Mouse (Mus musculus) liver, postnatal 0 days (tissue): ENCODE results near the gene Efemp1. TPM values are rescaled to one million over a fixed set of nuclear protein-coding genes. Genes with fewer than 3 reads are reported as not detected.

Source experiments
- ATAC-seq: fragments of 200-750 bp; cut with Nextera tagmentation; 2 replicates; pipeline ENCODE4 v1.8.0; 2017; ENCODE audit warnings: mild to moderate bottlenecking, moderate library complexity
- DNase-seq: peaks from one replicate; pipeline ENCODE4 v3.0.0-alpha.2; 2016
- H3K27ac ChIP-seq: fragments of 300-500 bp; sonication (generic); 2 replicates; pipeline ENCODE4 v1.5.1; 2014; ENCODE audit warnings: antibody characterized with exemption, moderate library complexity, mild to moderate bottlenecking, low read depth
- H3K27me3 ChIP-seq: fragments of 300-500 bp; sonication (generic); 2 replicates; pipeline ENCODE4 v1.6.1; 2014; ENCODE audit warnings: low read length, control low read depth, mixed read lengths; ENCODE audit not compliant: insufficient read depth
- H3K36me3 ChIP-seq: fragments of 300-500 bp; sonication (generic); replicated peaks from 2 replicates; pipeline ENCODE4 v1.6.1; 2014; ENCODE audit warnings: mild to moderate bottlenecking, control low read depth, low read length, moderate library complexity, mixed read lengths; ENCODE audit not compliant: insufficient read depth
- H3K4me1 ChIP-seq: fragments of 300-500 bp; sonication (generic); 2 replicates; pipeline ENCODE4 v1.6.1; 2014; ENCODE audit warnings: antibody characterized with exemption, mild to moderate bottlenecking, control low read depth; ENCODE audit not compliant: insufficient read depth
- H3K4me2 ChIP-seq: fragments of 300-500 bp; sonication (generic); 2 replicates; pipeline ENCODE4 v1.6.1; 2014; ENCODE audit warnings: low read depth, mild to moderate bottlenecking, low read length, moderate library complexity, mixed read lengths
- H3K4me3 ChIP-seq: fragments of 300-500 bp; sonication (generic); 2 replicates; pipeline ENCODE4 v1.5.1; 2014; ENCODE audit warnings: low read depth, low read length
- H3K9ac ChIP-seq: fragments of 300-500 bp; sonication (generic); replicated peaks from 2 replicates; pipeline ENCODE4 v1.6.1; 2014; ENCODE audit warnings: mild to moderate bottlenecking, moderate library complexity
- H3K9me3 ChIP-seq: fragments of 300-500 bp; sonication (generic); 2 replicates; pipeline ENCODE4 v1.6.1; 2016; ENCODE audit warnings: mild to moderate bottlenecking, control low read depth, low read length, mixed read lengths
- CTCF ChIP-seq: sonication (generic); IDR thresholded peaks from 2 replicates; pipeline ENCODE4 v1.5.1; 2016; ENCODE audit warnings: antibody characterized with exemption, low read depth
- EP300 ChIP-seq: IDR thresholded peaks from 2 replicates; pipeline ENCODE4 v1.6.1; 2016; ENCODE audit warnings: antibody characterized with exemption, low read depth, mild to moderate bottlenecking
- WGBS: fragments of 180-500 bp; shearing (Covaris S2); extraction: QIAGEN DNeasy Blood & Tissue Kit; methylation state at CpG from one replicate; pipeline ENCODE4 v1.1.7; 2014; ENCODE audit not compliant: insufficient replicate concordance; 5-methylcytosine and 5-hydroxymethylcytosine counted together
- polyA plus RNA-seq: library from polyadenylated mRNA; unstranded; fragments of >200 nt; fragmentation: Nextera tagmentation; extraction: Ambion mirVana; gene quantifications from 2 replicates; pipeline ENCODE4 v1.2.1, GENCODE M21; 2015

The Efemp1 gene
- 2.3 and 2.5 TPM in 2 replicates for polyA plus RNA-seq

DNA sequence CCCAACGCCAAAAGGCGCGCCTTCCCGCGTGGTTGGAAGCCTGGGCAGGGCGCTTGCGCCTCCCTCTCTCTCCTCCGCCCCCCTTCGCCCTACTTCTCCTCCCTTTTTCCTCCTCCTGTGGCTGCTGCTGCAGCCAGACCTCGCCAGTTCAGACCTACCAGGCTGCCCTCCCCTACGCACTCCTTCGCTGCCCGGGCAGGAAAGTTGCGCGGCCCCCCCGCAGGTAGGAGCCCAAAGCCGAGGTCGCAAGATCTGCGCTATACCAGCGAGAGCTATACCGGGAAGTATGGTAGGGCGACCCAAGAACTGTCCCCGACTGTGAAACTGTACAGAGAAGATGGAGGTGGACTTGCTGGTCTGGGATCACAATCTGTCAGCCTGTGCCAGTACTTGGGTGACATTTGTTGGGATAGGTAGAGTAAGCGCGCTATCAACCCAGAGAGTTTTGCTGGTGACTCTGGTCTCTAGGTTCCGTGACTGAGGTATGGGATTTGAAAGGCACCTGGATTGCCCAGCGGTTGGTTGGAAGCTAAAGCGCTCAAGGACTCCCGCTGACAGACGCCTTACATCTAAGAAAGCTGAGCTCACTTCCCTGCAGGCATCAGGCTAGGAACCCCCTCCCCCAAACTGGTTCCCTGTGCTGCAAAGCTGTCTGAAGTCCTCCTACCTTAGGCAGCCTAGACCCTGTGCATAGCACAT, at the start of gene Efemp1:
Efemp1 (plus strand) TSS at position 103 of the 699 bp plus-strand sequence.
- Histone ChIP-seq H3K9me3 (no peaks in the 10 kb centered on the region), H3K9ac (no peak within 1 kb of the TSS), H3K27me3 (peaks cover 8% of the 10 kb centered on the region; the same call in 1 of the 2 replicates), H3K4me3 (peak within 1 kb of the TSS; percentile 28), H3K36me3 (no peaks in the 10 kb centered on the region), H3K4me1 (no peaks in the 10 kb centered on the region), H3K27ac (no peak within 1 kb of the TSS), H3K4me2 (peak within 1 kb of the TSS; percentile 67)
- WGBS = 3% methylated on average over 30 of the region's 30 CpGs
- no peak for TF ChIP-seq CTCF
- ATAC-seq (no peak), DNase-seq (peak; percentile 14)

DNA sequence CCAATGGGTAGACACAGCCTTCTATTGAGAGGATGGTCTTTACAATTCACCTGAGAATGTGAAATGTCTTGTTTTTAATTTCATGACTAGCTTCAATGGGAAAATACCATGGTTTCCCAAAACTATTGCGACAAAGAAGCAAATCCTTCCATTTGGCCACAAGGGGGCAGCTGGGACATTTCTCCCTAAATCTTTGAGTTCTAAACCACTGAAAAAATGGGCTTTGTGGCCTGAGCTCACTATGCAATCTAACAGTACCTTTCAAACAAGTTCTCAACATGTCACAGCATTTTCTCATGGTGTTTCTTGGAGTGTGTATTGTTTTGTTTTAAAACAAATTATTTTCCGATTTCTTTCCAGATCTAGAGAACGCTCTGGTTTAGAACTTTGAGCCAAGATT, 44.3 kb upstream of the Efemp1 start:
- no peaks in the 10 kb centered on the region for H3K4me1 ChIP-seq
- 59% methylated on average over 3 of the region's 3 CpGs for WGBS
- peak; percentile 56 for TF ChIP-seq CTCF
- no peak for TF ChIP-seq EP300
- no peak for DNase-seq
- no peaks in the 10 kb centered on the region for H3K9me3 ChIP-seq
- no peaks in the 10 kb centered on the region for H3K27me3 ChIP-seq
- H3K27ac ChIP-seq = no peak overlapping the region
- H3K9ac ChIP-seq = no peak overlapping the region
- no peak overlapping the region for H3K4me2 ChIP-seq
- no peak for ATAC-seq
- no peak overlapping the region for H3K4me3 ChIP-seq
- H3K36me3 ChIP-seq = no peaks in the 10 kb centered on the region

DNA sequence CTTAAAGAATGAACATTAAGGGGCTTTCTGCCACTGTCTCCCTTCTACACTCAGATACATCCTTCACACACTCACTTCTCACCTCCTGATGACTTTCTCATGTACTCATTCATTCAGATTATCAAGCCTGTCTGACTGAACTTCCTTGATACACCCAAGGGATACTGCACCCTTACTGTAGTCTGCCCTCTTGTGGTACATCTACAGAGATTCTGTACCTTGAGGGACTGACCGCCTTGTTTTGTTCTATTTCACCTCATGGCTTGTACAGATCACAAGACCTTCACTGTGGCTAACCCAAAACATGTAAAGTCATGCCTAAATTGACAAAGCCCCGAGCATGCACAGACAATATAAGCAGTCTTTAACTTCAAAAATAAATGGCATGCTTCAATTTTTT, 41.1 kb upstream of the Efemp1 start:
- DNase-seq (no peak), ATAC-seq (no peak; the same call in 1 of the 2 replicates)
- no peaks in the 10 kb centered on the region for H3K9me3 ChIP-seq
- no peak overlapping the region for H3K4me3 ChIP-seq
- no peaks in the 10 kb centered on the region for H3K4me1 ChIP-seq
- no peak overlapping the region for H3K4me2 ChIP-seq
- no peak overlapping the region for H3K27ac ChIP-seq
- no peaks in the 10 kb centered on the region for H3K27me3 ChIP-seq
- 62% methylated on average over 2 of the region's 2 CpGs for WGBS
- no peaks in the 10 kb centered on the region for H3K36me3 ChIP-seq
- TF ChIP-seq CTCF (peak; percentile 63), EP300 (no peak)
- H3K9ac ChIP-seq = no peak overlapping the region

GRCm38 (mm10) chr11:28812564-28812963, 40.4 kb upstream of the Efemp1 start:
- TF ChIP-seq CTCF (no peak), EP300 (no peak)
- Histone ChIP-seq H3K4me3 (no peak overlapping the region), H3K36me3 (no peaks in the 10 kb centered on the region), H3K9ac (no peak overlapping the region), H3K4me1 (no peaks in the 10 kb centered on the region), H3K27me3 (no peaks in the 10 kb centered on the region), H3K27ac (no peak overlapping the region), H3K4me2 (no peak overlapping the region), H3K9me3 (no peaks in the 10 kb centered on the region)
- DNase-seq (no peak), ATAC-seq (no peak)
- WGBS = 55% methylated on average over 2 of the region's 2 CpGs

- H3K36me3 ChIP-seq = no peaks in the 10 kb centered on the region
- H3K4me3 ChIP-seq = no peak overlapping the region
- H3K9me3 ChIP-seq = no peaks in the 10 kb centered on the region
- H3K4me2 ChIP-seq = no peak overlapping the region
- 73% methylated on average over 4 of the region's 4 CpGs for WGBS
- no peaks in the 10 kb centered on the region for H3K27me3 ChIP-seq
- H3K9ac ChIP-seq = no peak overlapping the region
- no peak for ATAC-seq
- H3K27ac ChIP-seq = no peak overlapping the region
- no peaks in the 10 kb centered on the region for H3K4me1 ChIP-seq
- no peak for DNase-seq
- no peak for TF ChIP-seq CTCF
- TF ChIP-seq EP300 = no peak
Measured at GRCm38 (mm10) chr11:28817405-28817804, 35.6 kb upstream of the Efemp1 start.

GRCm38 (mm10) chr11:28826950-28827349, 26.1 kb upstream of the Efemp1 start:
- H3K27ac ChIP-seq = no peak overlapping the region
- H3K4me3 ChIP-seq = no peak overlapping the region
- H3K27me3 ChIP-seq = no peaks in the 10 kb centered on the region
- no peaks in the 10 kb centered on the region for H3K36me3 ChIP-seq
- H3K9me3 ChIP-seq = no peaks in the 10 kb centered on the region
- H3K4me2 ChIP-seq = no peak overlapping the region
- no peak for DNase-seq
- ATAC-seq = no peak
- no peaks in the 10 kb centered on the region for H3K4me1 ChIP-seq
- 78% methylated on average over 2 of the region's 2 CpGs for WGBS
- H3K9ac ChIP-seq = no peak overlapping the region
- no peak for TF ChIP-seq CTCF
- TF ChIP-seq EP300 = no peak

DNA sequence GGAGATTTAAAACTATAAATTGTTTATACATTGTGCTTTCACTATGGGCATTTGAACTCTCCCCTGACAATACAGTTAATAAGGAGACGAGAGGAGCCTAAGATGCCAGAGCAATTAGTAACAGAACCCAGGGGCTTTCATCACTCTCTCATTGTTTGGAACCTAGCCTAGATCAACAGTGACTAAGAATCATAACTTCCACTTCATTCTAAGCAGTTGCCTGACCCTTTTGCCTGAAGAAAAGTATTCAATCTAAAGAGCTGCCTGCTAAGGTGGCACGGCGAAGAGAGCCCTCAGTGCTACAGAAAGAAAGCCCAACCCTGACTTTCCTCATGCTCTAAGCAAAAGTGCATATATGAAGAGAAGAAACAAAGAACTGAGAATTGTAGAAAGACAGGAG, 19.2 kb upstream of the Efemp1 start:
- TF ChIP-seq EP300 (no peak), CTCF (no peak)
- ATAC-seq = no peak
- no peak overlapping the region for H3K4me2 ChIP-seq
- H3K4me1 ChIP-seq = no peaks in the 10 kb centered on the region
- H3K9ac ChIP-seq = no peak overlapping the region
- no peaks in the 10 kb centered on the region for H3K27me3 ChIP-seq
- H3K27ac ChIP-seq = no peak overlapping the region
- no peak for DNase-seq
- H3K4me3 ChIP-seq = no peak overlapping the region
- no peaks in the 10 kb centered on the region for H3K36me3 ChIP-seq
- no peaks in the 10 kb centered on the region for H3K9me3 ChIP-seq
- 69% methylated on average over 3 of the region's 3 CpGs for WGBS
